Mouse (Mus musculus) cerebellum, adult 2 months (tissue): ENCODE results near the gene Scgb1c1. TPM values are rescaled to one million over a fixed set of nuclear protein-coding genes. Genes with fewer than 3 reads are reported as not detected.

Experiments
- DNase-seq, 2 experiments: peaks; one replicate each; pipeline ENCODE4 v3.0.0; 2021
- H3K27ac ChIP-seq: fragments of 200-500 bp; 2 replicates; pipeline ENCODE4 v1.5.1; 2012; ENCODE audit warnings: low read length, control low read depth, inconsistent platforms; ENCODE audit not compliant: insufficient read depth
- H3K27me3 ChIP-seq: fragments of 200-500 bp; 2 replicates; pipeline ENCODE4 v1.6.1; 2012; ENCODE audit warnings: inconsistent platforms, mild to moderate bottlenecking, low read length, moderate library complexity; ENCODE audit not compliant: control insufficient read depth, insufficient read depth
- H3K4me1 ChIP-seq: fragments of 200-500 bp; 2 replicates; pipeline ENCODE4 v1.6.1; 2011; ENCODE audit warnings: low read length; ENCODE audit not compliant: control insufficient read depth, insufficient read depth
- H3K4me3 ChIP-seq: fragments of 200-500 bp; replicated peaks from 2 replicates; pipeline ENCODE3; 2011; ENCODE audit warnings: mild to moderate bottlenecking, low read depth, low read length, control low read depth; ENCODE audit not compliant: insufficient read depth
- CTCF ChIP-seq: fragments of 200-500 bp; IDR thresholded peaks from 2 replicates; pipeline ENCODE4 v1.5.1; 2011; ENCODE audit warnings: low read depth, mild to moderate bottlenecking, control low read depth, low read length, moderate library complexity, borderline replicate concordance; ENCODE audit not compliant: insufficient read depth
- POLR2A ChIP-seq: fragments of 200-500 bp; IDR thresholded peaks from 2 replicates; pipeline ENCODE4 v1.6.1; 2011; ENCODE audit warnings: low read length, control low read depth, borderline replicate concordance; ENCODE audit not compliant: insufficient read depth
- WGBS: fragments of 180-500 bp; shearing (Covaris S2); methylation state at CpG from one replicate; pipeline ENCODE4 v1.1.7; 2018; 5-methylcytosine and 5-hydroxymethylcytosine counted together
- polyA plus RNA-seq: library from polyadenylated mRNA; depleted of rRNA; stranded (reverse); fragments of >200 nt; gene quantifications from 2 replicates; pipeline ENCODE4 v1.2.3, GENCODE M21; 2012

Scgb1c1 gene
- polyA plus RNA-seq, 1 experiment, result not detected

DNA sequence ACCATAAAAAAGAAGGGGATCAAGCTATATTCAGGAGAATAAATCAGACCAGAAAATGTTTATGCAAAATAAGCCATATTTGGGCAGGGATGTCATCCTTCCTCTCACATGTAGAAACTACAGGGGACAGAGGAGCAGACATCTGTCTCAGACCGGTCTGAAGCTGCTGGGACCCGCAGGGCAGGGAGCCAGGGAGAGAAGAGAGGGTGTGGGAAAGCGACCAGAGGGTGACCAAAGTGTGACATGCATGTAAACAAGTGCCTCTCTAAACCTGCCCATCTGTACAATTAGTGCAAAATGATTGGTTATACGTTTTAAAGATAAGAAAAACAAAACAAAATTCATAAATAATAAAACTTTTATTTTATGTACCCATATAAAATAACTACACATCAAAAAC lies 25.2 kb upstream of the Scgb1c1 start:
- no peaks in the 10 kb centered on the region for H3K27me3 ChIP-seq
- no peak overlapping the region for H3K4me3 ChIP-seq
- no peak for DNase-seq
- whole genome bisulfite sequencing, result 45% methylated on average over 4 of the region's 4 CpGs
- no peak overlapping the region for H3K27ac ChIP-seq
- H3K4me1 ChIP-seq, result peaks cover 3% of the 10 kb centered on the region; the same call in 1 of the 2 replicates
- TF ChIP-seq POLR2A (no peak), CTCF (no peak)

- H3K4me3 ChIP-seq, result peak overlapping the region; percentile 92
- DNase-seq, result peak; percentile 50 to 65
- whole genome bisulfite sequencing, result 44% methylated on average over 5 of the region's 5 CpGs
Measured at GRCm38 (mm10) chr7:140821305-140821652, 24.1 kb upstream of the Scgb1c1 start.

DNA sequence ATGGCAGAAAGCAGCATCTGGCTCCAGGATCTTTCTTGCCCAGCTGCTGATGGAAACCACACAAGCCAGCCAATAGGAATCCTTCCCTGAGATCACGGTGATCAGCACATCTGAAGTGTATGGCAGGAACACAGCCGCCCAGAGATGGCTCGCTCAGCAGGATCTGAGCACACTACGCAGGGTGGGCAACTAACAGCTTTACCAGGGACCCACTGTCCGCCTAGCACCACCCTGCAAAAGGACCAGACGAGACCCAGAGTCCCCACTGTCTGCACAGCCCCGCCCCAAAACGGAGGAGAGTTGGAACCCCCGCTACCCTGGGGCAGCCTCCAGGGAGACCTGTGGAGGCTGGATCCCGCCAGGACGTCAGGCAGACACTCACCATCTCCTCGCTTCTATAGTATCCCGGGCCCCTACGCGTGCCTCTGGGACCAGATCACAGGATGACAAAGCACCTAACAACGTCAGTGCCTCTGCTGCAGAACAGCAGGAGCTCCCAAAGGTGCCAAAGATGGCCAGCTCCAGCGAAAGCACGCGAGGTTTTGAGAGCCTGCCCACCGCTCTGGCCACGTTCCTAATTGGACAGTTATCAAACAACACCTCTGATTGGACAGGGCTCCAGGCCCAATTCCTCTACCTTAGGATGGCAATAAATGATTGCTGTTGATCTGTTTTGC lies 23.6 kb upstream of the Scgb1c1 start, which contains the start of gene Zfp941:
TSS of gene Zfp941 (minus strand) at position 526 of the 677 bp plus-strand sequence.
- peak within 1 kb of the TSS; percentile 92 for H3K4me3 ChIP-seq
- WGBS, result 2% methylated on average over 21 of the region's 21 CpGs
- H3K4me1 ChIP-seq, result peaks cover 3% of the 10 kb centered on the region; the same call in 1 of the 2 replicates
- H3K27ac ChIP-seq, result peak within 1 kb of the TSS; percentile 56
- no peaks in the 10 kb centered on the region for H3K27me3 ChIP-seq
- TF ChIP-seq CTCF (no peak), POLR2A (peak; percentile 22; the same call in 1 of the 2 replicates)
- DNase-seq, result peak; percentile 87 to 88

More at GRCm38 (mm10) chr7:140821305-140821652, 24.1 kb upstream of the Scgb1c1 start:
- Histone ChIP-seq H3K27me3 (no peaks in the 10 kb centered on the region), H3K4me1 (peaks cover 3% of the 10 kb centered on the region; the same call in 1 of the 2 replicates), H3K27ac (peak overlapping the region; percentile 56; the same call in 1 of the 2 replicates)
- no peak for TF ChIP-seq CTCF
- no peak for TF ChIP-seq POLR2A

GRCm38 (mm10) chr7:140822731-140823130 lies 22.6 kb upstream of the Scgb1c1 start:
- H3K27ac ChIP-seq, result no peak overlapping the region
- no peak overlapping the region for H3K4me3 ChIP-seq
- no peak for DNase-seq
- no peaks in the 10 kb centered on the region for H3K27me3 ChIP-seq
- TF ChIP-seq CTCF (no peak), POLR2A (no peak)
- WGBS, result 89% methylated on average over 4 of the region's 4 CpGs
- H3K4me1 ChIP-seq, result peaks cover 3% of the 10 kb centered on the region; the same call in 1 of the 2 replicates

GRCm38 (mm10) chr7:140828171-140828881 lies 17.0 kb upstream of the Scgb1c1 start:
- Histone ChIP-seq H3K27me3 (no peaks in the 10 kb centered on the region), H3K4me3 (peak overlapping the region; percentile 23), H3K27ac (peak overlapping the region; percentile 46; the same call in 1 of the 2 replicates), H3K4me1 (no peaks in the 10 kb centered on the region)
- WGBS, result 7% methylated on average over 8 of the region's 8 CpGs
- DNase-seq, result peak; percentile 67 to 84
- TF ChIP-seq POLR2A (no peak), CTCF (peak; percentile 73)

DNA sequence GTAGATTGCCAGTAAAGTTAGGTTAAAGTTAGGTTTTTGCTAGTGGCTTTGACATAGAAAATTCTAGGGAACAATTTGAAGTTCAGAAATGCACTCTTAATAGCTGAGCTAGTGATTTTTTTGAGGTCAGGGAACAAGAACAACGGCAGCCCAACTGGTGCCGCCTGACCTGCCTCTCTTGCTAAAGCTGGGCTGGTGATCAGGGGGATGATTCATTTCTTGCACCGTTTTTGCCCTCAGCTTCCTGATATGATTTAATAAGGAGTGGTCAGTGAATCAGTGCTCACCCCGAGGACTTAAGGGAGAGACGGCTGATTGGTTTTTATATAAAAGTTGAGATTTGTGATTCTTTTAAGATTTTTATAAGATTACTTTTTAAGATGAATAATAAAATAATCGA lies 13.9 kb upstream of the Scgb1c1 start:
- 70% methylated on average over 6 of the region's 6 CpGs for WGBS
- no peaks in the 10 kb centered on the region for H3K27me3 ChIP-seq
- H3K4me3 ChIP-seq, result no peak overlapping the region
- no peaks in the 10 kb centered on the region for H3K4me1 ChIP-seq
- DNase-seq, result no peak
- no peak overlapping the region for H3K27ac ChIP-seq
- TF ChIP-seq POLR2A (no peak), CTCF (no peak)

DNA sequence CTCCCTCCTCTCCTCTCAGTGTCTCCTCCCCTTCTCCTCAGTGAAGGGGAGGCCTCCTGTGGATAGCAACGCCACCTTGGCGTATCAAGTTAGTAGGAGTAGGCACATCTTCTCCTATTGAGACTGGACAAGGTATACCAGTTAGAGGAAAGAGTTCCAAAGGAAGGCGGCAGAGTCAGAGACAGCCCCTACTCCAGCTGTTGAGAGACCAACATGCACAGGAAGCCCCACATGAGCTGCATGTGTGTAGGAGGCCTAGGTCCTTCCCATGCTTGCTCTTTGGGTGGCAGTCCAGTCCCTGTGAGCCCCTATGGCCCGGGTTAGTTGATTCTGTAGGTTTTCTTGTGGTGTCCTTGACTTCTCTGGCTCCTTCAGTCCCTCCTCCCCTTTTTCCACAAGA lies 12.0 kb upstream of the Scgb1c1 start:
- DNase-seq, result no peak
- no peaks in the 10 kb centered on the region for H3K27me3 ChIP-seq
- H3K27ac ChIP-seq, result no peak overlapping the region
- WGBS, result 82% methylated on average over 4 of the region's 4 CpGs
- H3K4me3 ChIP-seq, result no peak overlapping the region
- TF ChIP-seq CTCF, result no peak
- TF ChIP-seq POLR2A, result no peak
- no peaks in the 10 kb centered on the region for H3K4me1 ChIP-seq

- no peak for DNase-seq
- Histone ChIP-seq H3K27ac (no peak within 1 kb of the TSS), H3K4me3 (no peak within 1 kb of the TSS), H3K27me3 (no peaks in the 10 kb centered on the region), H3K4me1 (no peaks in the 10 kb centered on the region)
- WGBS, result 57% methylated on average over 20 of the region's 20 CpGs
- no peak for TF ChIP-seq CTCF
- no peak for TF ChIP-seq POLR2A
Measured at GRCm38 (mm10) chr7:140834968-140835757, 10.2 kb upstream of the Scgb1c1 start, which contains the start of gene Urah. TSS of gene Urah (plus strand) at chr7:140835018.
